Mouse (Mus musculus): ENCODE measurements around the gene Tmem185a.

- no peak for TF ChIP-seq CTCF (IDR thresholded peaks at IDR 0.05; ENCODE audit: low read depth, low read length)
- no peak for TF ChIP-seq POLR2A (IDR thresholded peaks at IDR 0.05; ENCODE audit: extremely low read depth, insufficient read depth, low read length)
These were observed 1.7 kb upstream of the Tmem185a start for GRCm38 (mm10) chrX:70478701-70479100.
